Mouse (Mus musculus) megakaryocyte progenitor cell, adult 5-6 weeks (primary cell): Measurements from ENCODE around the gene Clec11a. TPM values are rescaled to one million over a fixed set of nuclear protein-coding genes. Genes with fewer than 3 reads are reported as not detected.
A peak's percentile ranks its signal among the peaks of the same experiment; 100 is the strongest.
"Not testable (repeated sequence)": the region's sequence is repeated elsewhere in the genome, so short reads cannot be mapped to it uniquely, and the experiment has no call there.

ENCODE experiments used
- ATAC-seq: replicated peaks from 2 replicates; pipeline ENCODE4 v1.8.0; 2016; ENCODE audit warnings: mild to moderate bottlenecking, moderate TSS enrichment, inconsistent platforms; ENCODE audit not compliant: poor library complexity
- total RNA-seq, 2 experiments: library from RNA; stranded (forward) in 1 of 2; stranded (reverse) in 1 of 2; fragments of 157-497, 149-512 nt in 1 of 2; fragments of 200-1000 nt in 1 of 2; gene quantifications; 2 replicates each; pipeline versions ENCODE4 v1.2.3 to v1.2.4; 2015 to 2017

Gene Clec11a
- total RNA-seq, 2 experiments from 2014 or later, result 4.1 to 4.2 TPM

- ATAC-seq, result no peak
Measured at GRCm38 (mm10) chr7:44332336-44332735, 25.6 kb upstream of the Clec11a start.

GRCm38 (mm10) chr7:44326614-44327013 is 19.9 kb upstream of the Clec11a start:
- ATAC-seq, result no peak

GRCm38 (mm10) chr7:44322290-44322689 is 15.6 kb upstream of the Clec11a start:
- no peak for ATAC-seq

- no peak for ATAC-seq
Measured at GRCm38 (mm10) chr7:44320886-44321285, 14.2 kb upstream of the Clec11a start.

- peak; percentile 80 for ATAC-seq
Measured at GRCm38 (mm10) chr7:44317913-44318312, 11.2 kb upstream of the Clec11a start.

- no peak for ATAC-seq
Measured at GRCm38 (mm10) chr7:44312484-44312883, 5.8 kb upstream of the Clec11a start.

- ATAC-seq, result no peak
Measured at GRCm38 (mm10) chr7:44311713-44312304, 5.1 kb upstream of the Clec11a start.

- ATAC-seq, result no peak; the same call in 1 of the 2 replicates
Measured at GRCm38 (mm10) chr7:44310878-44311712, 4.4 kb upstream of the Clec11a start.

GRCm38 (mm10) chr7:44310285-44310877 is 3.7 kb upstream of the Clec11a start:
- ATAC-seq, result no peak

GRCm38 (mm10) chr7:44309475-44310284 is 3.0 kb upstream of the Clec11a start, which contains the start of gene Shank1:
Shank1 (plus strand) TSS chr7:44310253.
- no peak for ATAC-seq

- no peak for ATAC-seq
Measured at GRCm38 (mm10) chr7:44307261-44308020, 739 bp upstream of the Clec11a start.

GRCm38 (mm10) chr7:44305686-44306085 is 1.0 kb downstream of the Clec11a start:
- ATAC-seq, result no peak

GRCm38 (mm10) chr7:44304775-44305641 is 1.7 kb downstream of the Clec11a start:
- ATAC-seq, result peak; percentile 83

GRCm38 (mm10) chr7:44304463-44304774 is 2.3 kb downstream of the Clec11a start:
- peak; percentile 5 for ATAC-seq

- ATAC-seq, result no peak
Measured at GRCm38 (mm10) chr7:44303346-44304340, 3.1 kb downstream of the Clec11a start.

- not testable (repeated sequence) for ATAC-seq
Measured at GRCm38 (mm10) chr7:44297501-44297900, 9.2 kb downstream of the Clec11a start.

GRCm38 (mm10) chr7:44291418-44291817 is 15.3 kb downstream of the Clec11a start:
- no peak for ATAC-seq

- no peak for ATAC-seq
Measured at GRCm38 (mm10) chr7:44290986-44291385, 15.7 kb downstream of the Clec11a start.
